Mouse (Mus musculus): ENCODE results near the gene Cdh1.
A peak's percentile ranks its signal among the peaks of the same experiment; 100 is the strongest.

DNA sequence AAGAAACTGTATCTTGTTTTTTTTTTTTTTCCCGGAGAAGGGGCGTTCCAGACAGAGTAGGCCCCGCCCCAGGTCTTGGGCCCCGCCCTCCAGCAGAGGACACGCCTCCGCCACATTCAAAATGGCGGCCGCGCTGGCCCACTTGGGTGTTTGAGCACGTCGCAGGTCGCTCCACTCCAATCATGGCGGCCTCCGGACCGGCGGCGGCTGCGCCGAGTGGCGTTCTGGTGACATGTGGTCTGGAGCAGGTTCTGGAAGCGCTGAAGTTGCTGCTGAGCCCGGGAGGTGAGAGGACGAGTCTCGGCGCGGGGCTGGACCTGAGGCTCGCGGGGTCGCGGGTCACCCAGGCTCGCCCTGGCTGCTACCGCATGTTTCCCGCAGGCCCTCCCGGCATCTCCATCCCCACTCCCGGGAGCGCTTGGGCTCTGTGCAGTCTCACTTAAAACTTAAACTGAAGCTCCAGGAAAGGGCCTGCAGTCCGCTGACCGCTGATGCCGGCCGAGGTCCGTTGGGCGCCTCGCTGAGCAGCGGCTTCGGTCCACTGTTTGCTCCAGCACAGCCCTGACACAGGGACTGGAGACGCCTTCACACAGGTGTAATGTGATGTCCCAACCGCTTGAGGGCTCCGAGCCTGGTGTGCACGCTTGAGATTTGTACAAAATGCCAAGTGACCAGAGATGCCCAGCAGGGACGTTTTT lies 80.0 kb downstream of the Cdh1 start, which contains the start of gene Tango6:
- TF ChIP-seq POLR2A (IDR thresholded peaks at IDR 0.05; ENCODE audit: extremely low read depth, insufficient read depth, low read length), result peak; percentile 65
- peak; percentile 67 for TF ChIP-seq CTCF (IDR thresholded peaks at IDR 0.05; ENCODE audit: extremely low read depth, insufficient read depth, low read length)

Measured in cortical plate, adult 2 months (tissue).